Mouse (Mus musculus) heart, embryonic 10.5 days (tissue): ENCODE measurements around the gene Pkd2l1. TPM values are rescaled to one million over a fixed set of nuclear protein-coding genes. Genes with fewer than 3 reads are reported as not detected.
A peak's percentile ranks its signal among the peaks of the same experiment; 100 is the strongest.
"Not testable (repeated sequence)": the region's sequence is repeated elsewhere in the genome, so short reads cannot be mapped to it uniquely, and the experiment has no call there.

Source experiments
- DNase-seq: peaks from one replicate; pipeline ENCODE4 v3.0.0-alpha.2; 2017; ENCODE audit warnings: low spot score
- H3K27ac ChIP-seq: fragments of 300-500 bp; sonication (generic); 2 replicates; pipeline ENCODE4 v1.5.1; 2016; ENCODE audit warnings: mild to moderate bottlenecking
- H3K27me3 ChIP-seq: fragments of 300-500 bp; sonication (generic); 2 replicates; pipeline ENCODE4 v1.6.1; 2016; ENCODE audit warnings: mild to moderate bottlenecking; ENCODE audit not compliant: poor library complexity, insufficient read depth, severe bottlenecking
- H3K36me3 ChIP-seq: fragments of 300-500 bp; sonication (generic); 2 replicates; pipeline ENCODE4 v1.6.1; 2016; ENCODE audit warnings: mild to moderate bottlenecking, moderate library complexity
- H3K4me1 ChIP-seq: fragments of 300-500 bp; sonication (generic); 2 replicates; pipeline ENCODE4 v1.6.1; 2016; ENCODE audit warnings: mild to moderate bottlenecking
- H3K4me3 ChIP-seq: fragments of 300-500 bp; sonication (generic); 2 replicates; pipeline ENCODE4 v1.5.1; 2016; ENCODE audit warnings: mild to moderate bottlenecking, moderate library complexity
- H3K9me3 ChIP-seq: fragments of 300-500 bp; sonication (generic); 2 replicates; pipeline ENCODE4 v1.6.1; 2016; ENCODE audit warnings: mild to moderate bottlenecking, moderate library complexity
- whole genome bisulfite sequencing: fragments of 180-500 bp; shearing (Covaris S2); methylation state at CpG from one replicate; pipeline ENCODE4 v1.1.7; 2016; 5-methylcytosine and 5-hydroxymethylcytosine counted together
- polyA plus RNA-seq: library from polyadenylated mRNA; unstranded; fragments of >200 nt; fragmentation: Nextera tagmentation; extraction: Ambion mirVana; gene quantifications from 2 replicates; pipeline ENCODE4 v1.2.1, GENCODE M21; 2016

The Pkd2l1 gene
- polyA plus RNA-seq, 1 experiment from 2014 or later: not detected

- peak; percentile 60 for DNase-seq
- Histone ChIP-seq H3K36me3 (peaks cover 11% of the 10 kb centered on the region), H3K27ac (no peak overlapping the region), H3K4me1 (peaks cover 13% of the 10 kb centered on the region), H3K4me3 (no peak overlapping the region), H3K9me3 (no peaks in the 10 kb centered on the region), H3K27me3 (peaks cover 18% of the 10 kb centered on the region; the same call in 1 of the 2 replicates)
- 17% methylated on average over 2 of the region's 2 CpGs for WGBS
Observed at GRCm38 (mm10) chr19:44148345-44148744, 43.9 kb downstream of the Pkd2l1 start.

DNA sequence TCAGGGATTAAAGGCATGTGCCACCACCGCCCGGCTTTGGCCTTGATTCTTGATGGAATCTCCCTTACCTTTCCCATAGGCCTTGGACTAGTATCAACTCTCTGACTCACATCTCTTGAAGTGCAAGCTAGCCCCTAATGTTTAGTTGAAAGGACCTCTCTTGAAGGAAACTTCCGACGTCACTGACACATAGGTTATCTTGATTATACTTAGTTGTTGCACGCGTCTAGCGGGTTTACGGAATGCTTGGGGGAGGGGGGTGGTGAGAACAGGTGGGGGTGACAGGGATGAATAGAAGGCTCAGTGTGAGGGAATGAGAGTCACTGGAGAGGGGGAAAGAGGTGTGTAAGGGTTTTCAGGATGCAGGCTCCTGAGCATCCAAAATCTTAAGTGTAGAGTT lies 45.3 kb downstream of the Pkd2l1 start:
- peaks cover 13% of the 10 kb centered on the region; the same call in 1 of the 2 replicates for H3K27me3 ChIP-seq
- no peaks in the 10 kb centered on the region for H3K9me3 ChIP-seq
- WGBS: 92% methylated on average over 8 of the region's 8 CpGs
- H3K36me3 ChIP-seq: peaks cover 25% of the 10 kb centered on the region
- H3K4me3 ChIP-seq: no peak overlapping the region
- H3K4me1 ChIP-seq: peaks cover 13% of the 10 kb centered on the region
- peak; percentile 51 for DNase-seq
- H3K27ac ChIP-seq: no peak overlapping the region

DNA sequence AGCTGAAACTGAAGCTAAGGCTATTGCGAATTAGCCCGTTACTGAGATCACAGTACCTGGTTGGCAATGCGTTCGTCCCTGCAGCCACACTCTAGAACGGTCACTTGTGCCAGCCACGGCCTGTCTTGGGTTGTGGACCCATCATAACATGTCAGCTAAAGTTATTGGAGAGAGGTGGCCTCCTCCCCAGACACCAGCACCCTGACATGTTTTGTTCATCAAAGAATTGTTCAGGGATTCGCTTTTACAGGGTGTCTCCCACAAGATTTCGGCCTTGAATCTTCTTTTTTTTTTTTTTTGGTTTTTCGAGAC lies 45.7 kb downstream of the Pkd2l1 start:
- H3K36me3 ChIP-seq: peaks cover 29% of the 10 kb centered on the region
- H3K4me1 ChIP-seq: peaks cover 13% of the 10 kb centered on the region
- DNase-seq: no peak
- 64% methylated on average over 9 of the region's 9 CpGs for WGBS
- peaks cover 12% of the 10 kb centered on the region; the same call in 1 of the 2 replicates for H3K27me3 ChIP-seq
- peak overlapping the region; percentile 65 for H3K4me3 ChIP-seq
- no peaks in the 10 kb centered on the region for H3K9me3 ChIP-seq
- H3K27ac ChIP-seq: peak overlapping the region; percentile 83

DNA sequence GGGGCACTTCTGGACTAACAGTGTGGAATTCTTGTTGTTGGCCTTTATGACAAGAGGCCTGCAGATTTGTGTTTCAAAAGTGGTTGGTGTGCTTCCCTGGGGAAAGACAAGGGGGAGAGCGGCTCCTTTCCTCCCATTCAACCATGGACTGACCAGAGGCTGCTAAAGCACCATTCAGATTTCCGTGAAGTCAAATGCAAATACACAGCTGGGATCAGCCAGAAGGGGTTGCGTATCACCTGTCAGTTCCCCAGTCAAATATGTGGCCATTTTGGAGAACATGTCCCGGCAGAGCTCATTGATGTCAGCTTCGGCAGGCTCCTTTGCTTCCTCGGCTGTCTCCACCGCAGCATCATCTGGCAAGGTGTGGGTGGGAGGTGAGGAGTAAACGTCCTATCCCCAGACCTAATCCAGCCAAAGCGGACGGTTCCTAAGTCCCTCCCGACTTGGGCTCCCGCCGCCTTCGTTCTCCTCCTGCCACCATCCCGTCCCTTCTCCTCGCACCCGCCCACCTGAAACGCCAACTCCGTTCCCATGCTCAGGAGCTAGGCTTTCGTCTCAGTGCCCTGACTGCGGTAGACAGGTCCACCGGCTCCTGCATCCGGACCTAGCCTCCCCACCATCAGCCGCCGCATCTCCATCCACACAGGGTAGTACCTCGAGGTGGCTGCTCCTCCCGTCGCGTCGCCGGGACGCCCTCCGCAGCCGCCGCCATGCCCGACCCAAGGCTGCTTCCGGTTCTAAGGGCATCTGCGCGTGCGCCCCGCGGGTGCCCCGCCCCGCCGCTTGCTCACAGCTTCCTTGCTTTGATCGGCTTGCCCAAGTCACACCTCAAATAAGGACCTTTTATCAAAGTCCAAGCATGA lies 46.3 kb downstream of the Pkd2l1 start, which contains the start of gene Bloc1s2:
Bloc1s2 (minus strand) TSS at position 745 of the 866 bp plus-strand sequence.
- Histone ChIP-seq H3K36me3 (peaks cover 35% of the 10 kb centered on the region), H3K9me3 (no peaks in the 10 kb centered on the region), H3K27me3 (peaks cover 12% of the 10 kb centered on the region; the same call in 1 of the 2 replicates), H3K27ac (peak within 1 kb of the TSS; percentile 83), H3K4me3 (peak within 1 kb of the TSS; percentile 65), H3K4me1 (peaks cover 13% of the 10 kb centered on the region)
- peak; percentile 91 for DNase-seq
- WGBS: 5% methylated on average over 46 of the region's 46 CpGs

DNA sequence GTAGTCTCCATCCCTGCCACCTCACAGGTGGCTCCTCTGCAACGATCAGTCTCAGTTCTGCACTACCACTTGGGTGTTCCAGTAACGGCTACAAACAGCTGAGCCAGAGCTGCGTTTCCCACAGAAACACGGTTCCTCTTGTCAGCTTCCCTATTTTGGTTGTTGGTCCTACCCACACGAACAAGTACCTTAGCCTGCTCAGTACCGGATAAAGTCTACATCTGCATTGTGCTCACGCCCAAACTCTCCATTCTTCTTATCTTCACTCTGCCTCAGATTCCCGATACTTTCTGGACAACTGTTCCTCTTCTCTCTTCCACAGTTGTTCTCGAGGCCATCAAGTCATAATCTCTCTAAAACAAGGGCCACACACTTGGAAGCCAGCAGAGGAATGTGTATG lies 47.9 kb downstream of the Pkd2l1 start:
- peak; percentile 66 for DNase-seq
- Histone ChIP-seq H3K9me3 (no peaks in the 10 kb centered on the region), H3K27ac (no peak overlapping the region), H3K27me3 (peaks cover 10% of the 10 kb centered on the region; the same call in 1 of the 2 replicates), H3K4me3 (no peak overlapping the region), H3K4me1 (peaks cover 13% of the 10 kb centered on the region), H3K36me3 (peaks cover 46% of the 10 kb centered on the region)
- 85% methylated on average over 9 of the region's 9 CpGs for WGBS

- no peaks in the 10 kb centered on the region for H3K9me3 ChIP-seq
- peak overlapping the region; percentile 87 for H3K4me3 ChIP-seq
- H3K27ac ChIP-seq: peak overlapping the region; percentile 67; the same call in 1 of the 2 replicates
- H3K27me3 ChIP-seq: no peaks in the 10 kb centered on the region
- 19% methylated on average over 7 of the region's 7 CpGs for WGBS
- peaks cover 38% of the 10 kb centered on the region for H3K36me3 ChIP-seq
- no peak for DNase-seq
- H3K4me1 ChIP-seq: peaks cover 8% of the 10 kb centered on the region; the same call in 1 of the 2 replicates
Observed at GRCm38 (mm10) chr19:44135960-44136485, 56.2 kb downstream of the Pkd2l1 start.

GRCm38 (mm10) chr19:44135072-44135959 lies 56.9 kb downstream of the Pkd2l1 start, which contains the start of gene Cwf19l1:
Gene Cwf19l1 (minus strand): TSS chr19:44135876.
- DNase-seq: peak; percentile 93
- H3K4me1 ChIP-seq: peaks cover 8% of the 10 kb centered on the region; the same call in 1 of the 2 replicates
- no peaks in the 10 kb centered on the region for H3K9me3 ChIP-seq
- H3K27me3 ChIP-seq: no peaks in the 10 kb centered on the region
- peak within 1 kb of the TSS; percentile 98 for H3K27ac ChIP-seq
- H3K36me3 ChIP-seq: peaks cover 41% of the 10 kb centered on the region
- peak within 1 kb of the TSS; percentile 87 for H3K4me3 ChIP-seq
- under 1% methylated on average over 45 of the region's 45 CpGs for WGBS

GRCm38 (mm10) chr19:44132917-44133316 lies 59.3 kb downstream of the Pkd2l1 start:
- H3K36me3 ChIP-seq: peaks cover 45% of the 10 kb centered on the region
- DNase-seq: no peak
- 92% methylated on average over 5 of the region's 5 CpGs for WGBS
- H3K27me3 ChIP-seq: no peaks in the 10 kb centered on the region
- H3K27ac ChIP-seq: no peak overlapping the region
- H3K9me3 ChIP-seq: no peaks in the 10 kb centered on the region
- peaks cover 8% of the 10 kb centered on the region; the same call in 1 of the 2 replicates for H3K4me1 ChIP-seq
- H3K4me3 ChIP-seq: no peak overlapping the region

DNA sequence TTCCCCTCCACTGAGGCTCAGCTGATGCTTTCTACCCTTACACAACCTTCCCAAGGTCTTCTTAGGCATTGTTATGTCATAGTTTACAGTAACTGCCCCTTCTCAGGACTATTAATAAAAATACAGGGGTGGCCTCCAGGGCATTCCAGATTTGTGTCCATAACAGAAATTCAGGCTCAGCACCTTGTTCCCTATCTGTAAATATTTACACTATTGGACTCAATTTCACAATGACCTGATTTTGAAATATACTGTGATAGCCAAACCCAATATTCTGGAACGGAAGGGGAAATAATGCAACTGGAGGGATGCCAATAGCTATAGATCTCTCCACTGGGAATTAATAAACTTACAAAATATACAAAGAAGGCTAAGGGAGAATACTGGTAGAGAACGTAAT lies 63.7 kb downstream of the Pkd2l1 start:
- 93% methylated on average over 2 of the region's 2 CpGs for WGBS
- Histone ChIP-seq H3K4me3 (no peak overlapping the region), H3K9me3 (no peaks in the 10 kb centered on the region), H3K27ac (no peak overlapping the region), H3K36me3 (peaks cover 80% of the 10 kb centered on the region), H3K27me3 (no peaks in the 10 kb centered on the region), H3K4me1 (no peaks in the 10 kb centered on the region)
- DNase-seq: no peak

- Histone ChIP-seq H3K36me3 (peaks cover 87% of the 10 kb centered on the region), H3K27me3 (no peaks in the 10 kb centered on the region), H3K27ac (no peak overlapping the region), H3K4me3 (no peak overlapping the region), H3K4me1 (no peaks in the 10 kb centered on the region), H3K9me3 (no peaks in the 10 kb centered on the region)
- 96% methylated on average over 10 of the region's 10 CpGs for WGBS
- no peak for DNase-seq
Observed at GRCm38 (mm10) chr19:44127729-44128497, 64.3 kb downstream of the Pkd2l1 start.

DNA sequence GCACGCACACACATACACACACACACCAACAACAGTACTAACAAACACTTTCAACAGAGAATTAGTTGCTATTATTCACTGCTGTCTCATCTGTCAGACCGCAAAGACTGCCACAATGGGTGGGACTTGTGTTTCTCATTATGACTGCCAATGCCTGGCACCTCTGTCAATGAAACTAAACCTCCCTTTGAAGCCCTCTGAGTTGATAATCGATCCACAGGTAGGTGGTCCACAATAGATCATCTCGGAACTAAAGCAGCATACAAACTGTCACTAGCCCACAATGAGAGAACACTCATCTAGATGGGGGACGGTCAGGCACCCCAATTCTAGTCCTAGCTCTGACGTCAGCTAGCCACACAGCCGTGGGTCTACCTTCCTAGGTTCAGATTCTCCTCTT lies 71.1 kb downstream of the Pkd2l1 start:
- no peaks in the 10 kb centered on the region for H3K27me3 ChIP-seq
- H3K4me3 ChIP-seq: no peak overlapping the region
- peaks cover 84% of the 10 kb centered on the region for H3K36me3 ChIP-seq
- DNase-seq: peak; percentile 63
- H3K27ac ChIP-seq: no peak overlapping the region
- H3K9me3 ChIP-seq: no peaks in the 10 kb centered on the region
- 92% methylated on average over 7 of the region's 7 CpGs for WGBS
- H3K4me1 ChIP-seq: no peaks in the 10 kb centered on the region

- not testable (repeated sequence) for H3K27me3 ChIP-seq, H3K4me1 ChIP-seq, H3K27ac ChIP-seq, H3K4me3 ChIP-seq, H3K9me3 ChIP-seq
- peaks cover 82% of the 10 kb centered on the region for H3K36me3 ChIP-seq
- 88% methylated on average over 9 of the region's 9 CpGs for WGBS
- DNase-seq: peak; percentile 50
Observed at GRCm38 (mm10) chr19:44120686-44121085, 71.6 kb downstream of the Pkd2l1 start.
